Mouse (Mus musculus): Measurements from ENCODE around the gene Crebl2.

Gene Crebl2

DNA sequence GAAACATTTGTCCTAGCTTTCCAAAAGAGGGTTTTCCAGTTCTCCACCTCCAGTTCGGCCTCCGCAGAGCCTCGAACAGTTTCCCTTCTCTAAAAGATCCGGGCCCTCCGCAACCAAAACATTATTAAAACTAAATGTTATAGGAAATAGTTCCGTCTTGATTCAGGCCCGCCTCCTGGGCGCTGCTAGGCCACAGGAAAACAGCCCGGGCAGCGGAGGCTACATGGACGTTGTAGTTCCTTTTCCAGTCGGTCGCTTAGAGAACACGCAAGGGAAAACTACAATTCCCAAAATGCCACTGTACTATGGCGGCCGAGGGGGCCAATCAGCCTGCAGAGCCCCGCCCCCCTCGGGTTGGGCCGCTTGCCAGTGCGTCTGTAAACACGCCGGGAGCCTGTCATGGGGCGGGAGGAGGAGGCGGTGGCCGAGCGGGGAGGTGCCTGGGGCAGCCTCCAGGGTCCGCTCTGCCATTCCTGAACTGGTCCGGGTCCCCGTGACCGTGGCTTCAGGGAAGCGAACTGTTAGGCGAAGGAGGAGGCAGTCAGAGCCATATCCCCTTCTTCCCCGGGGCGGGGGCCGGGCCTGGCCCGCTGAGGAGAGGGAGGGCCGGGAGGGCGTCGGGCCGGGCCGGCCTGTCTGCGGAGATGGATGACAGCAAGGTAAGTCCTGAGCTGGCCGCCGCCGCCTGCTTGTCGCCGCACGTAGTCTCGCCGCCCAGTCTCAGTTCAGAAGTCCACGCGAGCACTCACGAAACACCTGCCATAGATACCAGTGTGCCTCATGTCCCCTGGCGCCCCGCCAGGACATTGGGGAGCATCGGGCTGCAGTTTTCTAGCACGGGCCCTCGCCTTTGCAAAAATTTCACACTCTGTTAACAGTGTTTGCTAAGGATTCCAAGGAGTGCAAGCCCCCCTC lies at the start of gene Crebl2:
TSS of gene Crebl2 (plus strand) at position 369 of the 915 bp plus-strand sequence.
- peak; percentile 100 for DNase-seq

- no peak for DNase-seq
Measured at GRCm38 (mm10) chr6:134781494-134781913, 48.5 kb upstream of the Crebl2 start.

DNA sequence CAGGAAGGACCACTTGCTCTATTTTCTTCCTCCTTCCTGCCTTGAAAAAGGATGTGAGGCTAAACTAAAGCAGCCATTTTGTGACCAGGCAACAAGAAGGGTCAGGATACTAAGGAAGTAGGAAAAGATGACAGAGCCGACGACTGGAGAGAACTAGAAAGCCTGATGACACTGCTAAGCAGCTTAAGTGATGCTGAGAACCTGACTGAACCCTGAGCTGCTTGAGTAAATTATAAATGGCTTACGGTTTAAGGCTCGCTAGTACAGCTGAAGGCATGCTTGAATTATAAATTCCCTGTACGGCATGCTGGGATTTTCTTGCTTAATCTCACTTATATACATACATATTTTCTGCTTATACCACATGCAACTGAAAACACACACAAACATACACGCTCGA lies 47.1 kb upstream of the Crebl2 start:
- no peak for DNase-seq

- DNase-seq: no peak
Measured at GRCm38 (mm10) chr6:134786426-134786825, 43.5 kb upstream of the Crebl2 start.

- no peak for DNase-seq
Measured at GRCm38 (mm10) chr6:134789100-134789499, 40.9 kb upstream of the Crebl2 start.

- no peak for DNase-seq
Measured at GRCm38 (mm10) chr6:134791251-134792118, 38.5 kb upstream of the Crebl2 start.

DNA sequence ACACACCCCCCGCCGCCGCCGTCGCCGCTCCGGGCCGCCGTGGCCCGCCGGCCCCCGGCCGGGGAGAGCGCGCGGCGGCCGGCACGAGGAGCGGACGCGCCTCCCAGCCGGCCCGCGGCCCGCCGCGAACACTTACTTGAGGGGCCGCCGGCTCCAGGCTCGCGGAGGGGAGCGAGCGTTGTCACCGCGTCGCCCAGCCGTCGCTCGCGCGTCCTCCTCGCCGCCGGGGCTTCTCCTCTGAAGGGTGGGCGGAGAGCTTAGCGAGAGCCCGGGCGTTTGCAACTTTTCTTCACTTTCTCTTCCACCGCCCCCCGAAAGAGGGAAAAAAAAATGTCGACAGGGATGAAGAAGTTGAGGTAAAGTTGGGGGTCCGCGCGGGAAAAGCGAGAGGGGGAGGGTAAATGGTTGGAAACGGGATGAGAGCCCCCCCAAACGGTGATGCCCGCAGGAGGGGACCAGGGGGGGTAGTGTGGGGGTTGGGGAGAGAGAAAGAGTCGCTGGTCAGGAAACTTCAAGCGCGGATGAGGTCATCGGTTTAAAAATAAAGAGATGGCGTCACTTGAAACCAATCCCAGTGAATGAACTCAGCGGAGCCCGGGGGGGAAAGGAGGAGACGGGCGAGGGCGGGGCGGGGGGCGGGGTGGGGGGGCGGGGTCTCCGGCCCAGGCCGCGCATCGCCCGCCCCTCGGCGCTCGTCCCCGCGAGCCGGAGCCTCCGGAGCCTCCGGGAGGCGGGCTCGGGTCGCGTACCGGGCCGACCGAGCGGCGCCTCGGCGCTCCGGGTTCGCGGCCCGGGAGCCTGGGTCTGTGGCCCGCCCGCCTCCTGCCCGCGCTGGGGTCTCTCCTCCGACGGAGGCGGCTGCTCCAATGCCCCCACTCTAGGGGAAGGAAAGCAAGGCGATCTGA lies 37.6 kb upstream of the Crebl2 start, which contains the start of gene Dusp16:
TSS of gene Dusp16 (minus strand) at position 485 of the 905 bp plus-strand sequence.
- peak; percentile 68 for DNase-seq

- no peak for DNase-seq
Measured at GRCm38 (mm10) chr6:134793046-134793806, 36.7 kb upstream of the Crebl2 start.

- DNase-seq: peak; percentile 77
Measured at GRCm38 (mm10) chr6:134793911-134794520, 35.9 kb upstream of the Crebl2 start.

GRCm38 (mm10) chr6:134796297-134796696 lies 33.7 kb upstream of the Crebl2 start:
- no peak for DNase-seq

DNA sequence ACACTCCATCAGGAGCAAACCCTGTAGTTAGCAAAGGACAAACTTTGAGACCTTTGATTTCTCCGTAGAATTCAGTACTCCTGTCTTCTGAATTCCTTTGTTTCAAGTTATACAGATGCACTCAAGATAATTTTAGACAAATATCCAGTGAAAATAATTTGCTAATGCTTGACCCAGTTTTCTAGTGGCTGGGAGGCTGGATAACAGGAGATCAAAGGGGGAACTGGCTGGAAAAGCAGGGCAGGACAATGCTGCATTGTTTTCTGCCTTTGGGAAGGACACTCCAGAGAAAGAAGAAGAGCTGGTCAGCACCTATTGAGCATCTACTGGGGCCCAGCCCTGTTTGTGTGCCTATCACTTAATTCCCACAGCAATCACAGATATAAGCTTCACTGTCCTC lies 28.5 kb upstream of the Crebl2 start:
- no peak for DNase-seq

DNA sequence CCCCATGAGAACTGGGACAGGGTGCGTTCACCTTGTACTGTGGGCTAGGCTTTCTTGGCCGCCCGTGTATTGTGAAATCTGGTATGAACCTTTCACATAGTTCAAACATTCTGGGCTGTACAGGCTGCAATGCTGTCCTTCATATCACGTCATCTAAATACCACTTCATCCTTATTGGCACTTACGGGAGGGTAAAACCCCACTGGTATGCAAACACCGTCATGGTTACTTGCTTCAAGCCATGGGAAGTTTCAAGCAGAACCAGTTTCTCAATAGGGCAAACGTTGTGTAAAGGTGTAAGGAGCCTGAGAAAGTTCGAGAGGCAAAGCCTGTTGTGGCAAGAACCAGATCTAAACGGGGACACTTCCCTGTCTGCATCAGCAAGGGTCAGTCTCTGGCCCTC lies 27.3 kb upstream of the Crebl2 start:
- DNase-seq: no peak

DNA sequence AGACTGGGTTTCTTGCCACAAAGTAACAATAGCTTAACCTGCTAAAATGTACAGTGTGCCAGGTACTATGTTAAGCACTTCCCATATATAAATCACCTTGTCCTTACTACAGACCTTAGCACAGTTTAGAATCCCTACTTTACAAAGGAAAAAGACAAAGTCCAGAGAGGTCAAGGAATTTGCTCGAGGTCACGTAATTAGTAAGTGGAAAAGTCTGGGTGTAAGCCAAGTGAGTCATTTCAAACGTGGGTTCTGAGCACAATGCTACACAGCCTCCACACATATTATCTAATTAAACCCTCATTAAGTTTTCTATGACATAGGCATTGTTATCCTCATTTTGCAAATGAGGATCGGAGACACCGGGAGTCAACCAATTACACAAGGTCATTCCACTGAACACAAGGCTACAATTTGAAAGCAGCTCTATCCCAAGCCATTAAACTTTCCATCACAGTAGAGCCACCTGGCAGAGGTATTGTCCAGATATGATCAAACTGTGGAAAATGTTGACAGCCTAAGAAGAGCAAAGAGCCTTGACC lies 25.1 kb upstream of the Crebl2 start:
- DNase-seq: no peak

DNA sequence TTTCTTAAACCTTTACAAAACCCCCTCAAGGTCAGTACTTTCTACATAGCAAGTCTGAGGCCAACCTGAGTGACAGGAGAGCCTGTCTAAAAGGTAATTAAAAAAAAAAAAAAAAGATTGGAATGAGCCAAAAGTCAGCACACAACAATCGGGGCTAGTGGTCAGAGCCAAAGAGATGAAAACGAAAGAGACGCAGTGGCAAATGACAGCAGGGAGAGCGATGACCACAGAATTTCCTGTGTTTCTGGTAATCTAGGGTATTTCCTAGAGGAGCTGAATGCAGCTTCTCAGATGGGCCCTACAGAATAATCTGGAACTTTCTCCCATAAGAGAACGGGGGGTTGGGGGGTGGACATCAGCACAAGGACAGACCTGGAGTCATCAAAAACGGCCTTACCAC lies 23.8 kb upstream of the Crebl2 start:
- no peak for DNase-seq

- no peak for DNase-seq
Measured at GRCm38 (mm10) chr6:134807091-134807490, 22.9 kb upstream of the Crebl2 start.

GRCm38 (mm10) chr6:134807794-134808193 lies 22.2 kb upstream of the Crebl2 start:
- DNase-seq: no peak

- DNase-seq: no peak
Measured at GRCm38 (mm10) chr6:134813066-134813465, 16.9 kb upstream of the Crebl2 start.

DNA sequence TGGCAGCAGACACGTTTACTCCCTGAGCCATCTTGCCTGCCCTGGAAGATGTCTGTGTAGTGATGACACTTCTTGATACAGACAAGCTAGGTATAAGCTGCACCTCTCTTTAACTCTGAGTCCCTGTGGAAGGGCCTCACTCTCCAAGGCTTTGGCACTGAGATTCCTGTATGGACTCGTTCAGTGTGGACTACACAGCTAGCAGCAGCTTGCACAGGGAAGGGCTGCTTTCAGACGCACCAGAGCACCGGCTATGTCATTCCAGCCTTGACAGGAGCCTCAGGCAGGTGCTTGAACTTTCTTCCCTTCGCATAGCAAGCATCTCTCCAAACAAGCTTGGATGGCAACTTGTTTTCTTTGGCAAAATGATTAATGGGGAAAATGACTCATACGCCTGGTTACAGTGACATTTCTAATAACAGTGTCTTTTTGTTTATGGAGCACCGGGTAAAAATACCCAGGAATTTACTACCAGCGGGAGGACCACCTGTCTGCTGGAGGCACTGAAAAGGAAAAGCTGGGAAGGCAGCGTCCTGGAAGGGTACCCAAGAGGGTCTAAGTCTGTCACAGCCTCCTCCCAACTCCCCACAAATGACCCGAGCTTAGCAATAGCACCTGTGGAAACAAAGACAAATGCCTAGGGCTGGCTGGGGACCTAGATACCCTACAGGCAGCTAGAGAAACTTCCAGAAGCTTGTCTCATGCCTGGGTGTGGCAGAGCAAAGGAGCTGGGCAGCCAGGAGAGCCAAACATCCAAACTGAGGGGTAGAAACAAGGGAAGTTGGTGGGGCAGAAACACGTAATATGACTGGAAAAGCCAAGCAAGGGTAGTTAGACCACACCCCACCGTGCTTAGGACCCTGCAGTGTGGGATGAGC lies 12.7 kb upstream of the Crebl2 start:
- no peak for DNase-seq

GRCm38 (mm10) chr6:134819741-134820140 lies 10.2 kb upstream of the Crebl2 start:
- DNase-seq: no peak

- no peak for DNase-seq
Measured at GRCm38 (mm10) chr6:134820411-134820810, 9.5 kb upstream of the Crebl2 start.

Data from right cerebral cortex, postnatal 14 days (tissue).